Mouse (Mus musculus) heart, postnatal 0 days (tissue): ENCODE results near the gene Gm7102.

ENCODE experiments used
- CTCF ChIP-seq: IDR thresholded peaks from 2 replicates; pipeline ENCODE4 v1.5.1; 2016; ENCODE audit warnings: antibody characterized with exemption, control low read depth, low read depth
- EP300 ChIP-seq: IDR thresholded peaks from 2 replicates; pipeline ENCODE4 v1.6.1; 2016; ENCODE audit warnings: antibody characterized with exemption, low read depth

- TF ChIP-seq CTCF = no peak
- TF ChIP-seq EP300 = no peak
Observed at GRCm38 (mm10) chr19:61140342-61141206, 35.5 kb downstream of the Gm7102 start, which contains the start of gene Zfp950.
